Mouse (Mus musculus) neural tube, embryonic 14.5 days (tissue): ENCODE measurements at regions not wholly inside any gene's neighbourhood (a gene's known extent, or its start where the extent isn't known, plus 50 kb on each side); places are given as distances from the start of the nearest gene placed in this dataset.
"Not testable (repeated sequence)": the region's sequence is repeated elsewhere in the genome, so short reads cannot be mapped to it uniquely, and the experiment has no call there.

Experiments used
- ATAC-seq: fragments of 200-750 bp; cut with Nextera tagmentation; 2 replicates; pipeline ENCODE4 v1.8.0; 2017; ENCODE audit warnings: low read depth, mild to moderate bottlenecking, moderate TSS enrichment, moderate library complexity
- H3K27ac ChIP-seq: fragments of 300-500 bp; sonication (generic); 2 replicates; pipeline ENCODE4 v1.5.1; 2014; ENCODE audit warnings: low read depth, mild to moderate bottlenecking, control low read depth, low read length, moderate library complexity, mixed read lengths
- H3K27me3 ChIP-seq: fragments of 300-500 bp; sonication (generic); 2 replicates; pipeline ENCODE4 v1.6.1; 2014; ENCODE audit warnings: low read length; ENCODE audit not compliant: control insufficient read depth, insufficient read depth
- H3K36me3 ChIP-seq: fragments of 300-500 bp; sonication (generic); 2 replicates; pipeline ENCODE4 v1.6.1; 2014; ENCODE audit warnings: low read length, mixed read lengths; ENCODE audit not compliant: control insufficient read depth, insufficient read depth
- H3K4me1 ChIP-seq: fragments of 300-500 bp; sonication (generic); 2 replicates; pipeline ENCODE4 v1.6.1; 2014; ENCODE audit warnings: low read length; ENCODE audit not compliant: control insufficient read depth, insufficient read depth
- H3K4me2 ChIP-seq: fragments of 300-500 bp; sonication (generic); 2 replicates; pipeline ENCODE4 v1.6.1; 2014; ENCODE audit warnings: mild to moderate bottlenecking, low read depth, low read length, control low read depth
- H3K4me3 ChIP-seq: fragments of 300-500 bp; sonication (generic); 2 replicates; pipeline ENCODE4 v1.5.1; 2014; ENCODE audit warnings: low read depth, low read length, control low read depth, mixed read lengths
- H3K9ac ChIP-seq: fragments of 300-500 bp; sonication (generic); replicated peaks from 2 replicates; pipeline ENCODE4 v1.6.1; 2014; ENCODE audit warnings: low read depth, mild to moderate bottlenecking, control low read depth, low read length, mixed read lengths
- H3K9me3 ChIP-seq: fragments of 300-500 bp; sonication (generic); 2 replicates; pipeline ENCODE4 v1.6.1; 2016; ENCODE audit warnings: low read length; ENCODE audit not compliant: control insufficient read depth
- WGBS: fragments of 180-500 bp; shearing (Covaris S2); extraction: QIAGEN DNeasy Blood & Tissue Kit; methylation state at CpG from one replicate; pipeline ENCODE4 v1.1.7; 2014; 5-methylcytosine and 5-hydroxymethylcytosine counted together

GRCm38 (mm10) chr6:22459440-22460016, 103.5 kb upstream of the Fam3c start:
- Histone ChIP-seq H3K4me2 (no peak overlapping the region), H3K4me3 (no peak overlapping the region), H3K9me3 (no peaks in the 10 kb centered on the region), H3K27ac (no peak overlapping the region), H3K27me3 (no peaks in the 10 kb centered on the region), H3K9ac (no peak overlapping the region), H3K36me3 (no peaks in the 10 kb centered on the region), H3K4me1 (no peaks in the 10 kb centered on the region)
- ATAC-seq = no peak
- WGBS = 96% methylated on average over 7 of the region's 7 CpGs

DNA sequence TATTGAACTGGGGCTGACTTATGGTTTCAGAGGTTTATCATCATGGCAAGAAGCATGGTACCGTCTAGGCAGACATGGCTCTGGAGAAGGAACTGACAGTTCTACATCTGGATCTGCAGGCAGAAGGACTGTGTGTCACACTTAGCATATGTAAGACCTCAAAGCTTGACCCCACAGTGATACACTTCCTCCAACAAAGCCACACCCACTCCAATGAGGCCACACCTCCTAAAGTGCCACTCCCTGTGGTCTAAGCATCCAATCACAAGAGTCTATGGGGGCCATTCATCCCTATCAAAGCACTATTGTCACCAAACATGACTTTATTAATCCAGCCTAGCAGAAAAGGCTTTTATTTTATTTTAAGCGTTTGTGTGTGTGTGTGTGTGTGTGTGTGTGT, 96.2 kb upstream of the Fam3c start:
- Histone ChIP-seq H3K4me1 (no peaks in the 10 kb centered on the region), H3K4me3 (no peak overlapping the region), H3K4me2 (no peak overlapping the region), H3K36me3 (no peaks in the 10 kb centered on the region), H3K27me3 (no peaks in the 10 kb centered on the region), H3K27ac (no peak overlapping the region), H3K9me3 (no peaks in the 10 kb centered on the region), H3K9ac (no peak overlapping the region)
- 79% methylated on average over 2 of the region's 2 CpGs for WGBS
- ATAC-seq = no peak; the same call in 1 of the 2 replicates

DNA sequence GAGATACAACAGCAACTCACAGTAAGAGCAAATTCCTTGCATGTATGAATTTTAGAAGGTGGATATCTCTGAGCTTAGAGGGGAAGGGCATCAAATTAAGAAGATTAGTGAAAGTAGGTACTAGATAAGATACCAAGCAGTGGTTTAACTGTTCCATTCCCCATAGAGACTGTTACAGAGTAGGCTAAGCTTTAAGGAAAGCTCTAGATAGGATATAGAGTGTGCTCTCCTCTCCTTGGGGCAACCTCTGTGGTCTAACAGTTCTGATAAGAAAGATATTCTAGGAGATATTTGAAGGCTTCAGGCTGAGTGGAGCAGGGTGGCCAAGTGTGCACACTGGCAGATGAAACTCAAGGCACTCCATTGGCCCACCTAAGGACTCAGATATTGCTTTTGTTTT, 94.5 kb upstream of the Fam3c start:
- no peaks in the 10 kb centered on the region for H3K4me1 ChIP-seq
- no peaks in the 10 kb centered on the region for H3K27me3 ChIP-seq
- H3K9me3 ChIP-seq = no peaks in the 10 kb centered on the region
- ATAC-seq = no peak
- H3K27ac ChIP-seq = no peak overlapping the region
- H3K9ac ChIP-seq = no peak overlapping the region
- H3K36me3 ChIP-seq = no peaks in the 10 kb centered on the region
- H3K4me2 ChIP-seq = no peak overlapping the region
- no peak overlapping the region for H3K4me3 ChIP-seq

- Histone ChIP-seq H3K27ac (no peak overlapping the region), H3K4me2 (no peak overlapping the region), H3K9me3 (no peaks in the 10 kb centered on the region), H3K27me3 (no peaks in the 10 kb centered on the region), H3K9ac (no peak overlapping the region), H3K4me1 (no peaks in the 10 kb centered on the region), H3K4me3 (no peak overlapping the region), H3K36me3 (no peaks in the 10 kb centered on the region)
- no peak for ATAC-seq
- WGBS = 87% methylated on average over 9 of the region's 9 CpGs
Observed at GRCm38 (mm10) chr6:22448906-22449305, 92.9 kb upstream of the Fam3c start.

DNA sequence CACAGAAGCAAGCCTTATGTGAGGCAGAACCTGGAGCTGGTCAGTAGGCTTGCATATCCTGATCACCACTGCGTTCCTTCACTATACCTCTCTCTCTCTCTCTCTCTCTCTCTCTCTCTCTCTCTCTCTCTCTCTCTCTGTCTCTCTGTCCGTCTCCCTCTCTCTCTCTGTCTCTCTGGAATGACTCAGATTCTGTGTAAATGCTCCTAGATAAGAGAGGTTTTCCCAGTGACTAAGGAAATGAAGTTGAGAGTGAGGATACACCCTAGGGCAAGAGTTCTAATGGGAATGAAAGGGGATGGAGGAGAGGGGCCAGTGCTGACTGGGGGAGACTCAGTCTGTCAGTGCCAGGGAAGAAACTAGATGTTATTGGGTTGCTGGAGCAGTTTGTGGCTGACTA, 91.6 kb upstream of the Fam3c start:
- no peak overlapping the region for H3K27ac ChIP-seq
- no peaks in the 10 kb centered on the region for H3K36me3 ChIP-seq
- no peak for ATAC-seq
- H3K4me2 ChIP-seq = no peak overlapping the region
- H3K9me3 ChIP-seq = no peaks in the 10 kb centered on the region
- no peaks in the 10 kb centered on the region for H3K4me1 ChIP-seq
- WGBS = 79% methylated on average over 2 of the region's 2 CpGs
- H3K4me3 ChIP-seq = no peak overlapping the region
- no peak overlapping the region for H3K9ac ChIP-seq
- H3K27me3 ChIP-seq = no peaks in the 10 kb centered on the region

DNA sequence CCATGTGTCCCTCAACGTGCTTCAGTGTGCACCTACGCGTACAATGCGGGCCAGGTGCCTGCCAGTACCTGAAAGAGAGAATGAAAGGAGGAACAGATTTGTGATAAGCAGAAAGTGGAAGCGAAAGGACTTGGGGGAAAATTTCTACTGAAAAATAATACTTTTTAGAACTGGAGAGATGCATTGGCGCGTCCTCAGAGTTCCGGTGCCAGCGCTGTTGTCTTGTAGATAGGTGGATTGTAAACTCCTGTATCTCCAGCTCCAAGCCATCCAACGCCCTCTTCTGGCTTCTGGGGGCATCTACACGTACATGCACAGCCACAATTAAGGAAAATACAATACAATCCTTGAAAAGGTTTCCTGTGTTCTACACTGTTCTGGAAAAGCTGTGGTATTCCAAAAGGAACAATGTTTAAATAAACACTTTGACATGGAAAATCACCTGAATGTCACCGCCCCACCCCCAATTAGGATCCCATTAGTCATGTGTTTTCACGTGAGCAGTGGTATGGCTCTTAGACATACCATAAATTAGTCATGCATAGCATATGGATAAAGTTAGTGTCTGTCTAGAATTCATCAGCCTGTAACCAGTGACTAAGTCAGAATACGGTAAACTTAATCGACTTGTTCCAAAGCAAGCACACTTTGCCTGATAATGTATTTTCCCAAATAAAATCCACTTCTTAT, 90.7 kb upstream of the Fam3c start:
- Histone ChIP-seq H3K4me3 (no peak overlapping the region), H3K27ac (no peak overlapping the region), H3K4me2 (no peak overlapping the region), H3K9me3 (no peaks in the 10 kb centered on the region), H3K4me1 (no peaks in the 10 kb centered on the region), H3K36me3 (no peaks in the 10 kb centered on the region), H3K27me3 (no peaks in the 10 kb centered on the region), H3K9ac (no peak overlapping the region)
- no peak for ATAC-seq
- 89% methylated on average over 15 of the region's 15 CpGs for WGBS

DNA sequence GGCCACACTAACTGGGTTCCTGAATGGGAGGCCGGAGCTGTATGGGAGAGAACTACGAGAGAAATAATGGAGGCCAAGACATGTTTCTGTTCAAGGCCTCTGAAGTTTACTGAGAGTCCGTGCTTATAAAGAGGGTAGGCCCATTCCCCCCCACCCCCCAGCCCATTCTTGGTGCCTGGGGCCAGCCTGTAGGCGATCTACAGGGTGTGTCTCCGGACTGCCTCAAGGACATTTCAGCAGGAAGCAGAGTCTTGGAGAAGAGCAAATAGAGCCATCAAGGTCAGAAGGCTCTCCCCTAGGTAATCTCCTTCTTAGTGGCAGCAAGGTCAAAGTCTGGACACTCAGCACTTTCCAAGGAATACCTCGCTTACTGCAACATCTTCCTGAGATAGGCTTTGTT, 88.8 kb upstream of the Fam3c start:
- WGBS = 94% methylated on average over 6 of the region's 6 CpGs
- not testable (repeated sequence) for H3K36me3 ChIP-seq, ATAC-seq

GRCm38 (mm10) chr6:22444220-22444619, 88.2 kb upstream of the Fam3c start:
- Histone ChIP-seq H3K4me1 (no peaks in the 10 kb centered on the region), H3K27me3 (no peaks in the 10 kb centered on the region), H3K27ac (no peak overlapping the region), H3K4me3 (no peak overlapping the region), H3K9me3 (no peaks in the 10 kb centered on the region), H3K4me2 (no peak overlapping the region), H3K9ac (no peak overlapping the region), H3K36me3 (no peaks in the 10 kb centered on the region)
- WGBS = 92% methylated on average over 12 of the region's 12 CpGs
- ATAC-seq = no peak

More for the DNA sequence above, 88.8 kb upstream of the Fam3c start:
- H3K9me3 ChIP-seq, H3K9ac ChIP-seq, H3K4me2 ChIP-seq, H3K27me3 ChIP-seq, H3K27ac ChIP-seq, H3K4me1 ChIP-seq, H3K4me3 ChIP-seq: not testable (repeated sequence)

DNA sequence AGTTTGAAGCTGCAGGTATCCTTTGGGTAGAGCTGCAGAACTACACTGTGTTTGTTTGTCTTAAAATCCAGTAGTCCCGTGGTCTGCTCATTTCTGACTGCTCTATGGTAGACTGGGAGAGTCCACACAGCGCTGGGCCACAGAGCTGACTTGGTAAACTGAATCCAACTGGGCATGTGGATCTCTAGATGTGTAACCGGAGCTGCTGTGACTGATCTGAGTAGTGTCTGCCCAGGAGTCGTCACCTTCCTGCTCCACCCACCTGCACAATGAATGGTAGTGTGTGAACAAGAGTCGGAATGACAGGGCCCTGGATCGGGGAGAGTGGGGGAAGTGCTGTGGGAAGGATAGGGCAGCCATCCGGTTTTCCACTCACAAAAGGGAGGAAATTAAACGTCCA, 87.5 kb upstream of the Fam3c start:
- H3K4me1 ChIP-seq = no peaks in the 10 kb centered on the region
- no peak overlapping the region for H3K27ac ChIP-seq
- no peak overlapping the region for H3K9ac ChIP-seq
- H3K9me3 ChIP-seq = no peaks in the 10 kb centered on the region
- no peak overlapping the region for H3K4me2 ChIP-seq
- 45% methylated on average over 8 of the region's 8 CpGs for WGBS
- no peak for ATAC-seq
- H3K27me3 ChIP-seq = no peaks in the 10 kb centered on the region
- H3K36me3 ChIP-seq = no peaks in the 10 kb centered on the region
- H3K4me3 ChIP-seq = no peak overlapping the region
